Mouse (Mus musculus): ENCODE measurements around the gene Ezh1.

The Ezh1 gene

DNA sequence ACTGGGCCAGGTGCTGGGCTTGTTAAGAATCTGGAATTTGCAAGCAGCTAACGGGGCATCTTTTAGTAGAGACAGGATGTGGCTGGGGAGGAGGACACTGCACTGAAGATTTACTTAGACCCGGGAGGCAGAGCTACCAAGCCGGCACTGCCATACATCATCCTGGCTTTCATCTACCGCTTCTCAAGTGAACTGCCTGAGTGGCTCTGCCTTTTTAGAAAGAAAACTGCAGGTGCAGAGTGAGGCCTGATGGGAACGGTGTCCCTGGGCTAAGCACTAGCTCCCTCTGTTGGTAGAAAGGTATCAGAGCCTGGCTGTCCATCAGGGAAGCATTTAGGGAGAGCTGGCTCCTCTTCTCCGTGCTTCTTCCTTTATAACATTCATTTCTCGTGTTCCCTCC, 25.3 kb downstream of the Ezh1 start:
- no peak for DNase-seq (ENCODE audit: low spot score)

DNA sequence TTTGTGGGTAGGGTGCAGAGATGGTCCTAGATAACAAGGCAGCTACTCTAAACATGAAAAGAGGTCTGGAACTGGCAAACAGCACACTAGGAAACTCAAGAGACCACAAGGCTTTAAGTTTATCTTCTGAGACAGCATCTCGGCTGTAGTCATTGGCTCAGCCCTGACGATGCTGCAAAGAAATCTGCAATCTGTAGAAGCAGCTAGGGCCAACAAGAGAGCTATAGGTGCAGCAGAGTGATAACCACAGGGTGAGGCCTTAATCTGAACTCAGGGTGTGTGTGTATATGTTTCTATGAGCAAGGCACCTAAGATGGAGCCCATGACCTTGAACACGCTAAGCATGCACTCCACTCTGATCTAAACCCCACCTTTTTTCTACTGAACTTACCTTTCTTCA, 26.7 kb downstream of the Ezh1 start:
- DNase-seq (ENCODE audit: low spot score): no peak

DNA sequence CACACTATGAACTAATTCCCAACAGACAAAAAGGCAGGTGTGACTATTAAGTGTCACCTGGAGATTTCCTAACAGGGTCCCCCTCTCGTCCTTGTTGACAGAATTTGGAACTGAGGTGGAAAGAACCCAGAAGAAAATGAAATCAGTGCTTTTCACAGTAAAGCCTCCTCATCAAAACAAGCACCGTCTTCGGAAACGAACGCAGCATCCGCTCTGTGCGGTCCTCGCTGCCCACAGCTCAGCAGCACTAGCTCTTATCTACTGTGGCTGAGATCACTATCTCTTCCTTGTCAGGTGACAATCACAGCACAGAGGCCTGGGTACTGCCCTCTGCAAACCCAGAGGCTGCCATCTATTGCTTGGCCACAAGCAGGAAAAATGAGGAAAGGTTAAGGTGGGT, 30.1 kb downstream of the Ezh1 start:
- no peak for DNase-seq (ENCODE audit: low spot score)

DNA sequence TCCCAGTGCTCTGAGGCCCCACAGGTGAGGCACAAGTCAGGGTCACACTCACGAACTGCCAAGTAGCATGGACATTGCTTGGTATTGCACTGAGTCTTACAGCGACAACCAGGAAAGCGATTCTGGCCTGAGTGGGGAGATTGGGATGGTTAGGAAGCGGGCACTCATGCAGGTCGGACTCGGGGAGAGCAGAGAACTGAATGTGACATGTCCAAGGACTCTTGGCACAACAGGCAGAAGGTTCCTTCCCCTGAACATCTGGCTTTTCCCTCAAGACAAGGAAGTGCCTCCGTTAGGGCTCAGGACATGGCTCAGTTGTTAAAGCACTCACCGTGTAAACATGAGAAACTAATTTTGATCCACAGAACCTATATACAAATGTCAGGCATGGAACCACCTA, 30.7 kb downstream of the Ezh1 start:
- DNase-seq (ENCODE audit: low spot score): no peak

DNA sequence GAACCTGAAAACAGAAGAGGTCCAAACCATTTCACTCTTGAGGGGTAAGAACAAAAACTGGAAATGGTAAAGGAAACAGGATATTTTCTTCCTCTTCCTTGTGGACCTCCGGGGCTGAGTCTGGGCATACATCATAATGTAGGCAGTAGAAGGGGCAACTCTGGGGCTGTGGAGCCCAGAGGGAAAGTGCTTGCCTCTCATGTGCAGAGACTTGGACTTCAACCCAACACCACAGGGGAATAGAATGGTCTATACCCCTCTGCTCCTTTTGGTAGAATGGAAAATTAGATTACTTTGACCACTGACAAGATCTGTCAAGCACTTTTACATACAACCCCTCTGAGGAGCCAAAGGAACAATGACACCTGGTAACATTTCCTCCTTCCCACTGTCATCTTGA, 31.2 kb downstream of the Ezh1 start:
- DNase-seq (ENCODE audit: low spot score): no peak

DNA sequence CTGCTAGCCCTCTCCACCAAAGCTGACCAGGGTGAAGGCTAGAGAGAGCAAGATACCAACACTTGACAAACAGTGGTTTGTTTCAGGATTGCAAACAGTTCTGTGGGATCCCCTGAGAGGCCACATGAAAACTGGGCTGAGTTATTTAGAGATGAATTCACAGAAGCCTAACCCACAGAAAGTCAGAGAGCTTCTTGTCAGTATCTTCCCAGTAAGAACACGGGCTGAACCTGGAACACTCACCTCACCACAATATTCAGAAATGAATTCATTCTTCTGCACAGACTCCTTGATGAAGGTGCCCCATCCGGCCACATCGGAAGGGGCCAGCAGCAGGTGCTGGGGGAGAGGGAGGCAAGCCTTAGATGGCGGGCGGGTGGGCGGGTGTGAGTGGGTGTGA, 31.6 kb downstream of the Ezh1 start:
- DNase-seq (ENCODE audit: low spot score): no peak

DNA sequence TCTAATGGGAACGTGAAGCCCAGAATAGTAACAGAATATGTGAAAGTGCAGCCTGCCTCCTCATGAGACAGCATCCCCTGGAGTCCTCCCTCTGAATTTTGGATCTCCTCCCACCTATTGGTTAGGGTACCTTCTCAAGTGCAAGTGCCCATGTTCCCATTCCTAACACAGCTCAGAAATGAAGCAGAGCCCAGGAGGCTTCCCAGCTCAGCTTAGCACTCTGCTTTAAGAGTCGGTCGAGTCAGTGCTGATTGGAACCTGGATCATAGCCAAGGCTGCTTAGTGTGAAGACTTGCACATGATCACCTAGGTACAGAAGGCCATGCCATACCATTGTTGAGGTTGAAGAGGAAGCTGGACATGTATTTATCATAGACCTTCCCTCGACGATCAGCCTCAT, 32.1 kb downstream of the Ezh1 start:
- no peak for DNase-seq (ENCODE audit: low spot score)

DNA sequence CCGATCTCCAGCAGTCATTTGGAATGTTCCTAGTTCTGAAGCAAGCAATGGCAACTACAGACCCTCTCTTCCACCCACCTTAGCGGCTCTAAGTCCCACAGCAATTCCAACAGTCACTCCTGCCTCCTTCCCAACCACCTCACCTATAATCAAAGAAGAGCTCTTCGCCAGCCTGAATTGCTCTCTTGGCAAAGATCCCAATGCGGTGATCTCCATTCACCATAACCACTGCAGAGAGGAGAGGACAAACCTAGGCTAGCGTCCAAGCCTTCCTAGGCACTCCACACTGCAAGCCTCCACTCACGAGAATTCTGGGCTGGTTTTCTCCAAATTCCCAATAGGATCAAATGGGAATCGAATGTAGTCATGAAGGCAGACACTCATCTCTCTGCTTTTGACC, 33.2 kb downstream of the Ezh1 start:
- DNase-seq (ENCODE audit: low spot score): no peak

DNA sequence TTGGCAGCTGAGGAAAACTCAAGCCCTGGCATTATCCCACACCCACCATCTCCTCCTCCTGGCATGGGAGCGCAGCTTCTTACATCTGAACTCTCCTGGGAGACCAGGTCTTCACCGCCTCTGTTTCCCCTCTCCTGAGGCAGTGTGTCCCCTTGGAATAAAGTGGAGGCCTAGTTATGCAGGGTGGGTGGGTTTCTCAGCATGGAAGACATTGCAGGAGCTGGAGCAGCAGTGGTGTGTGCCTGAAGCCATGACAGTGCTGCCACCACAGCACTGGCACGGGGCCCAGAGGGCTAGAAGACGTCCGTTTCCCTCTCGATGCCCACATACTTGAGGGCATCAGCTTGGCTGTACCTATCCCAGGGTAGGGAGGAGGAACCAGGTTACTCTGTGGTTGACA, 33.6 kb downstream of the Ezh1 start:
- DNase-seq (ENCODE audit: low spot score): no peak

DNA sequence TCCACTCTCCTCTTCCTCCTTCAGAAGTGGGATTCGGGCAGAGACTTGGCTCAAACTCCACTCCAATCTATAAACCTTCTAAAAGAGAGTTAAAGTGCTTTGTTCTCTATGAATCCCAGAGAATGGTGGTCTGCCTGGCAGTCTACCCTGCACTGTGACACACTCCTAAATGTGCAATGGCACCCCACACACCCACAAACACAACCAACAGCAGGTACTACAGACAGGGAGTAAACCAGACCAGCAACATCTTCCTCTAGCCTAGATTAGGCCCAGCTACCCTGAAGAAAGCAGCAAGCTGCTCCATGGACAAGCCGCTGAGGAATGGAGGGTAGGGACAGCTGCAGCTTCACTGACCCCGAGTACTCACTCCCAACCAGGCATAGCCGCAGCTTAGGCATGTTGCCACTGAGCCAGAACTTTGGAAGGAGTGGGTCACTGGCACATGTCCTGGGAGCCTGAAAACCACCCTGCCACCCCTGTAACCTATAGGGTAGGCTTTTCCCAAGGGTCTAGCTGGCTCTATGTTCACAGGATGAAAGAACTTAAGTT, 34.3 kb downstream of the Ezh1 start:
- no peak for DNase-seq (ENCODE audit: low spot score)

DNA sequence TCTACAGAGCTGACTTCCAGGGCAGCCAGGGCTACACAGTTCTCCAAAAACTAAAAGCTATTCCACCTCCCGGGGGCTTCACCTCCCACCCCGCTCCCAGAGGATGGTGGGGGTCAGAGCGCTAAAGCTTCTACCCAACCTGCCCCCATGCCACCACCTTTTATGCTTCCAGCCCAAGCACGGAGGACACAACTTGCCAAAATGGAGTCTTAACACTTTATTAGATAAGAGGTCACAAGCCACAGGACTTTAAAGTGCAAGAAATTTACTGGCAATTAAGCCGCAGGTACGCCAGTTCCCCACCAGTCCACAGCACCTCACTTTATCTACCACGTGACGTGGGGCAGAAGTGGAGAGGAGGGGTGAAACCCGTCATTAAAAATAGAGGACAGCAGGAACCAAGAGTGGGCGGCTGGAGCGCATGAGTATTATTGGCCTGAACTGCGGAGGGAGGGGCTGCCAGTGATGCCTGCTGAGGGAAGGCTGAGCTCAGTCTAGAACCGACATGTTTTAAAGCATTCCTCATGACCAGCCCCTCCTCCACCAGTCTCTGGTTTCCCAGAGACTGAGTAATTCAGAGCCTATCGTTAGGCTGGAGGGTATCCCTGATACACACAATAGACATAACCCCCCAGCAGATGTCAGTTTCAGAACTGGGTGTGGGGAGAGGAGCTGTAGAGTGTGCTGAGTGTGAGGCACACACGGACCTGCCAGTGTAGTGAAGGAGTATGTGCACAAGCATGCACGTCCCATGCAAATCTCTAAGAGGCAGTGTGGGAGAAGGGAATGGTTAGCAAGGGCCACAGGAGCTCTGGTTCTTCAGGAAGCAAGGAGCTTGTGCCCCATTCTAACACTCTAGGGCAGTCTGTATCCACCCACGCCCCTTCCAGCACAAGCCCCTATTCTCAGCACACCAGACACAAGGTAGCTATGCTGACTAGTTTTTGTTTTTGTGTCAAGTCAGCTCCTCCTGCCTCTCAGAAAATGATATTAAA, 35.1 kb downstream of the Ezh1 start:
- no peak for DNase-seq (ENCODE audit: low spot score)

DNA sequence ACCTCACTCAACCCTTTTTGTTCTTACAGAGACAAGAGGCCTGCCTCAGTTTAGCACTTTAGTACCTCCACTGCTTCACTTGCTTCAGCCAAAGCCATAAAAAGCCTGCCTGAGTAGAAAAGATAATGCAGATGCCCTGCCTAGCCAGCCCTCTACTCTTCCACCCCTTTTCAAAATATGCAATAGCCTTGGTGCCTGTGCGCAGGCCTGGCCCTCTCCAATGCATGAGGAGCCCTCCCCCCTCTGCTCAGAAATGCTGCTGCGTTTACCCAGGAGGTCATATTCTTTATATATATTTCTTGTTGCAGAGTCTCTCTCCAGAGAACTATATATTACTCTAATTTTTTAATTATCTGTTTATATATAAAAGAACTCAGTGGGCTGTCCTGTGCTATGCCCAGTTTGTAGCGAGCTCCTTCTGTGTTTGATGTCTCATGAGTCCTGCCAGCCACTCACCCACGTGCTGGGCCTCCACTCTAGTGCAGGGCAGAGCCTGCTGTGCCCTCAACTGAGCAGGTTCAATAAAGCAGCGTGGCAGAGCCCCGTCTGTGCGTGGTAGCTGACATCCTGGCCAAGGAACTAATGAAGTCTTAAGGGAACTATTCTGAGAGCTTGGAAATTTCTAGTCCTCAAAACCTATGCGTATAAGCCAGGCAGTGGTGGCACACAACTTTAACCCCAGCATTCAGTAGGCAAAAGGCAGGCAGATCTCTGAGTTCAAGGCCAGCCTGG, 35.9 kb downstream of the Ezh1 start:
- DNase-seq (ENCODE audit: low spot score): no peak

DNA sequence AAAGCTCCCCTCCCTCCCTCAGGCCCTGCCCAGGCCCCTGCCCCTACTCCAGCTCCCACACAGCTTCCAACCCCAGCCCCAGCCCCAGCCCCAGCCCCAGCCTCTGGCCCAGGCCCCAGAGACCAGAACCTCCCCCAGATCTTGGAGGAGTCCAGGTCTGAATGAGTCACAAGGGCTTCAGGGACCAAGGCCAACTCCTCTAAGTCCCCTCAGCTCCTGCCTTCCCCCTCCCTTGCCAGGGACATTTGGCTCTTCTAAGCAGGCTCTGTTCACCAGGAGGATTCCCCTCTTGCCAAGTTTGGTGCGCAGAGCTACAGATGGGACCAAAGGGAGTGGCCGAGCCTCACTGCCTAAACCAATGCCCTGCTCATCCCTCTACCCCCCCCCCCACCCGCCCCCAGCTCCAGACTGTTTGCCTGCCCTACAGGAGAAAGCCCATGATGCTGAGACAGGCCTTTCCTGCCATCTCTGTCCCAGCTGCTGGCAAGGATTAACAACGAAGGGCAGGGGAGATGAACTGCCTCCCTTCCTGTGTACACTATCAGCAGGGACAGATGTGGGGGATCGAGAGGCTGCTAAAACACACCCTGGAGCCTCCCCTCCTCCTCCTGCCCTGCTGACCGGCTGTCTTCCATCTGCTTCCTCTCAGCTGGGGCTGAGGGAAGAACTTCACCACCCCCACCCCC, 36.6 kb downstream of the Ezh1 start:
- DNase-seq (ENCODE audit: low spot score): no peak

DNA sequence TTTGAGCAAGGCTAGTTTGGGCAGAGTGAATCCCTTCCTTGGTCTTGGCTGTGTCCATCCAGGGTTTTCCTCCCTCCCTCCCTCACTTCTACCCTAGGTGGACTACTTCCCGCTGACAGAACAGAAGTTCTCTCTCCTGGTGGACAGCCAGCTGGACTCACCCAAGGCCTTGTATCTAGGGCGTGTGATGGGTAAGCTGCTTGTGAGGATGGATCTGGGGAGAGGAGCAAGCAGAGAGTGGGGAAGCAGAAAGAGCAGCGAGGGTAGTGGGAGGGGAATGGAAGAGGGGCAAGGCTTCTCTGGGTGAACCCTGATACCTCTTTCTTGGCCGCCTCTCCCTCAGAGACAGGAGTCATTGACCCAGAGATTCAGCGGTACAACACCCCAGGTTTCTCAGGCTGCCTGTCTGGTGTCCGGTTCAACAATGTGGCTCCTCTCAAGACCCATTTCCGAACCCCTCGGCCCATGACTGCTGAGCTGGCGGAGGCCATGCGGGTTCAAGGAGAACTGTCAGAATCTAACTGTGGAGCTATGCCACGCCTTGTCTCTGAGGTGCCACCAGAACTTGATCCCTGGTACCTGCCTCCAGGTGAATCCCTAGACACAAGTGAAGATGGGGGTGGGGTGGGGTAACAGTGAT, 38.0 kb downstream of the Ezh1 start:
- no peak for DNase-seq (ENCODE audit: low spot score)

DNA sequence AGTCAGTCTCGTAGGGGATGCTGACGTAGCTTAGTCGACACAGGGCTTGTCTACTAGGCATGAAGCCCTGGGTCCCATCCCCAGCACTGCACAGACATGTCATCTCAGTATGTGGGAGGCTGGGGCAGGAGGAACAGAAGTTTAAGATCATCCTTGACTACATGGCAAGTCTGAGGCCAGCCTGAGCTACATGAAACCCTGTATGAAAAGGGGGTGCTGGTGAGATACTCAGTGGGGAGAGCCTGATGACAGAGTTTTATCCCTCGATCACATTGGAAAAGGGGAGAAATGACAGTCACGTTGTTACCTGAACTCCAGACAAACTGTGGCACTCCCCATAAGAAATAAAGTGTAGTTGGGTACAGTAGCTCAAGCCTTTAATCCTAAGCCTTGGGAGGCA, 38.7 kb downstream of the Ezh1 start:
- DNase-seq (ENCODE audit: low spot score): no peak

DNA sequence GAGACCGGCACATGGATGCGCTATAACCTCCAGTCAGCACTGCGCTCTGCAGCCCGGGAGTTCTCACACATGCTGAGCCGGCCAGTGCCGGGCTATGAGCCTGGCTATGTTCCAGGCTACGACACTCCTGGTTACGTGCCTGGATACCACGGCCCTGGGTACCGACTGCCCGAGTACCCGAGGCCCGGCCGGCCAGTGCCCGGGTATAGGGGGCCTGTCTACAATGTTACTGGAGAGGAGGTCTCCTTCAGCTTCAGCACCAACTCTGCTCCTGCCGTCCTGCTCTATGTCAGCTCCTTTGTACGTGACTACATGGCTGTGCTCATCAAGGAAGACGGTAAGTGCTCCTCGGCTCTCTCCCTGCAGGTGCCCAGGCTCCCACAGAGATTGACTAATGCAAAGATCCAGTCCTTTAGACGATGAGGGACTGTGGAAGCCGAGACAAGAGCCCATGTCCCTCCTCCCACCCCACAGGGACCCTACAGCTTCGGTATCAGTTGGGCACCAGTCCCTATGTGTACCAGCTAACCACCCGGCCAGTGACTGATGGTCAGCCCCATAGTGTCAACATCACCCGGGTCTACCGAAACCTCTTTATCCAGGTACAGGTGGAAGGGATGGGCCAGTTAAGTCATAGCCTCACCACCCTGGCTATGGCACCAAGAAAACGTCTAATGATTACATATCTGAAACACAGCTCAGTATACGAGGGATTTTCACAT, 39.6 kb downstream of the Ezh1 start:
- DNase-seq (ENCODE audit: low spot score): no peak

DNA sequence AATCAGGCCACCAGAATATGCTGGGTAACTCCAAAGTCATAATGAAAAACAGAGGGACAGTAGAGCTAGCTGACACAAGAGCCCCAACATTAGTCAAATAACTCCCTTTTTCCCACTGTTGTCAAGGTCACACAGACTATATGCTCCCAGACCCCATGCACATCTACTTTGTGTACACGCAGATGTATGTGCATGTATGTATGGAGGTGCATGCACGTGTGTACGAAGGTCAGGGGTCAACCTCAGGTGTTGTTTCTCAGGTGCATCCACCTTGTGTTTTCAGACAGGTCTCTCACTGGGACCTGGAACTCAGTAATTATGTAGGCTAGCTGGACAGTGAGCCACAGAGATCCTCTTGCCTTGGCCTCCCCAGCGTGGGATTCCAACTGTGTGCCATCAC, 40.8 kb downstream of the Ezh1 start:
- no peak for DNase-seq (ENCODE audit: low spot score)

DNA sequence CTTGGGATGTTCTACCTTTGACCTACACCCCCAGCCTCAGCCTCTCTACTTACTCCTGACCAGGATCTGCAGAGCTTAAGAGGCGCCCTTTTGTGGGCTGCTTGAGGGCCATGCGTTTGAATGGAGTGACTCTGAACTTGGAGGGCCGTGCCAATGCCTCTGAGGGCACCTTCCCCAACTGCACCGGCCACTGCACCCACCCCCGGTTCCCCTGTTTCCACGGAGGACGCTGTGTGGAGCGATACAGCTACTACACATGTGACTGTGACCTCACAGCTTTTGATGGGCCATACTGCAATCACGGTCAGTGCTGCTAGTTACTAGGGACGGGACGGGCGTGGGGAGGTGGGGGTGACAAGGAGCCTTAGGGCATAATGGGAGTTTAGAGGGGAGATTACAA, 41.3 kb downstream of the Ezh1 start:
- no peak for DNase-seq (ENCODE audit: low spot score)

DNA sequence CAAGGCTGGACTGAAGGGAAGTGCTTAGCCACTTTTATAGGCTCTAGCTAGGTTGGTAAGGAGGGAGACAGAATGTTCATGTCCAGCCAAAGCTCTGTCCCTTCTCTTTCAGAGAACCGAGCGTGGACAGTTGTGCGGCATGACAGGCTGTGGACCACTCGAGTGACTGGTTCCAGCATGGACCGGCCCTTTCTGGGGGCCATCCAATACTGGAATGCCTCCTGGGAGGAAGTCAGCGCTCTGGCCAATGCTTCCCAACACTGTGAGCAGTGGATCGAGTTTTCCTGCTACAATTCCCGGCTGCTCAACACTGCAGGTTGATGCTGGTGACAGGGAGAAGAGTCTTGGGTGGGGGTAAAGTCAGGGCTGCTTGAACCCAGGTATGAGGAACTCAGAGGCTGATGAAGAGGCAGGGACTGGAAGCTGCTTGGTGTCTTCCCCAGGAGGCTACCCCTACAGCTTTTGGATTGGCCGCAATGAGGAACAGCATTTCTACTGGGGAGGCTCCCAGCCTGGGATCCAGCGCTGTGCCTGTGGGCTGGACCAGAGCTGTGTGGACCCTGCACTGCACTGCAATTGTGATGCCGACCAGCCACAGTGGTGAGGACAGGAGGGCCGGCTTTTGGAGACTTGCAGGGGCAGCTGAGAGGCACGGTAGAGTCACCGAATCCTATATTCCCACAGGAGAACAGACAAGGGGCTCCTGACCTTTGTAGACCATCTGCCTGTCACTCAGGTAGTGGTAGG, 43.3 kb downstream of the Ezh1 start:
- no peak for DNase-seq (ENCODE audit: low spot score)

DNA sequence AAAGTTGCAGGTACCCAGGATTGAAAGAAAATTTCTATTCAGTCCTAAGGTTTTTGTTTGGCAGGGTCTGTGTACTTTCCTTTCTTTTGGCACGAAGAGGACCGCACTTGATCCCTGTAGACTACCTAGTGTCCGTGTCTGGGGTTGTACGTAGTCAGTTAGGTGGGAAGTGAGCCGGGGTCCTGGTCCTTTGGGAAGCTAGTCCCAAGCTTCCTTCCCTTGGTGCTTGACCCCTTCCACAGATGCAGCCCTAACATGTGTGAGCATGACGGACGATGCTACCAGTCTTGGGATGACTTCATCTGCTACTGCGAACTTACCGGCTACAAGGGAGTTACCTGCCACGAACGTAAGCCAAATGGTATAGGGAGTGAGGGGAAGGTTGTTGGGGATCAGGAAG, 44.3 kb downstream of the Ezh1 start:
- no peak for DNase-seq (ENCODE audit: low spot score)
